Mouse (Mus musculus): ENCODE measurements around the gene Sel1l2.

DNA sequence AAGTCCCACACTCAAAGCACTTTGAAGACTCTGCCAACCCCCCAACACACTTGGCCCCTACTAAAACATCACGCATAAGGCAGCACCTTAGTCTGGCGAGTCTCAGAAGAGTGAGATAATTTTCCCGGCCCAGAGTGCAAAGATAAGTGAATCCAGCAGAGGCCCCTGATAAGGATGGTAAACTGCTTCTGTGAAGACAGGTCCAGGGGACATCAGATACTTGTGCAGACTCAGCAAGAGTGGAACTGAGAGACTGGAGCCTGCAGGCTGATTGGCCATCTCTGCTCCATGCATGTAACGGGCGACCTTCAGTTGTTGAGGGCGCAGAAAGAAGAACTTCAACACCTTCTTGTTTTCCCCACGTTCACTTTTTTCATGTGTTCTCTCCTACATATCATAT lies 47.1 kb downstream of the Sel1l2 start:
- TF ChIP-seq UBTF (IDR thresholded peaks at IDR 0.05; ENCODE audit: borderline replicate concordance, insufficient read depth, low read depth, low read length): no peak
- TF ChIP-seq EP300 (IDR thresholded peaks at IDR 0.05; ENCODE audit: low read depth in 1 of 2, low read length in 2 of 2): no peak
- no peak for TF ChIP-seq ZNF384 (IDR thresholded peaks at IDR 0.05; ENCODE audit: low read depth, low read length)
- no peak for TF ChIP-seq CHD1 (IDR thresholded peaks at IDR 0.05; ENCODE audit: low read depth, low read length)
